Mouse (Mus musculus): ENCODE results near the gene Rbm39. TPM values are rescaled to one million over a fixed set of nuclear protein-coding genes. Genes with fewer than 3 reads are reported as not detected.

The Rbm39 gene
- polyA plus RNA-seq (2014; fragmentation: Illumina TruSeq; extraction: RNeasy Lipid Tissue Mini Kit (QIAGEN cat#74804); ENCODE audit: low read depth, low replicate concordance): 230 TPM

GRCm38 (mm10) chr2:156180094-156180821 is at the start of gene Rbm39:
Rbm39 (minus strand) TSS chr2:156180238.

GRCm38 (mm10) chr2:156196302-156197128 is 16.5 kb upstream of the Rbm39 start, which contains the start of gene Phf20:
Phf20 (plus strand) TSS chr2:156196466.

DNA sequence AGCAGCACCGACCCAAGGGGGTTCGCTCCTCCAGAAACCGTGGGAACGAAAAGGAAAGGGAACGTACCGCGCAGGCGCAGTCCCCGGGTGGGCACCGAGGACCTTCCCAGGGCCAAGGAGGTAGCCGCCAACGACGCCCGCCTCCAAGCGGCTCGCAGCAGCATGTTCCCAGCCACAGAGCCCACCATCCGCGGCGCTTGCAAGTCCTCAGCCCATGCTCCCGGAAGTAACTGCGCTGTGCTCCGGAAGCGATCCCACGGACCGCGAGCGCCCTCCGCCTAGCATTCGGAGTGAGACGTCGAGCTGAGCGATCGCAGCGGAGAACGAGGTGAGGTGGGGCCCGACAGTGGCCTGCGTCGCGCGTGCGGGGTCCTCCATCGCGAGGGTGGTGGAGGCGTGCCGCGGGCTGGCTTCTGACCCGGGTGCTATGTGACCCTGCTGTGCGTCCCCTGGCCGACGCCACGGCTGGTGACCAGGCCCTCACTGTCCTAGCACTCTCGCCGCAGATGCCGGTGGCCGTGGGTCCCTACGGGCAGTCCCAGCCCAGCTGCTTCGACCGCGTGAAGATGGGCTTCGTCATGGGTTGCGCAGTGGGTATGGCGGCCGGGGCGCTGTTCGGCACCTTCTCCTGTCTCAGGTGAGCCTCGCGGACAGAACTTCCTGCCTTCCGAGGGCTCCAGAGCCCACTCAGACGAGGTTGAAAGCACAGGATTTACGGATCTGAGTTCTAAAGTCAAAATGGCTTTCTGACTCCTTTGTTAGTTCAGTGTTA is 35.9 kb downstream of the Rbm39 start, which contains the start of the genes Romo1 and Nfs1:
Gene Romo1 (plus strand): TSS at position 87 of the 772 bp plus-strand sequence.
Gene Nfs1 (minus strand): TSS at position 234 of the 772 bp plus-strand sequence.

DNA sequence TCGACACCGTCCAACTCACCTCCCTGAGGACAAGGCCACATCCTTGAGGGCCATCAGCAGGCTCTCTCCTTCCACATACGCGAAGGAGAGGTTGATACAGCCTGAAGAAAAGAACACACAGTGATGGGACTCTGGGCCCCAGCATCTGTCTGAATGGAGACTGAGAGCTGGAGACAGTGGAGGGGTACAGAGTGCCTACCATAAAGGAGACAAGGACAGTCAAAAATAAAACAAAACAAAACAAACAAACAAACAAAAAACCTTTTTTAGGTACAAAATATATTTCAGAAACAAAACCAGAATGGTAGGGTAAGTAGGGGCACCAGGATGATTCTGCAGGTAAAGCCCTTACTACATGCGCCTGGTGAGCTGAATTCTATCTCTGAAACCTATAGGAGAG is 53.0 kb downstream of the Rbm39 start, which contains the start of gene Gm28036:
Gene Gm28036 (minus strand): TSS at position 101 of the 400 bp plus-strand sequence.

GRCm38 (mm10) chr2:156111358-156112079 is 68.5 kb downstream of the Rbm39 start, which contains the start of the genes Cpne1 and Rbm12:
Cpne1 (minus strand) TSS chr2:156111965.
Rbm12 (minus strand) TSS chr2:156111978.

Other genes starting within 250 kb of the Rbm39 start
- gene Uqcc1, start 249.9 kb downstream of the Rbm39 start, polyA plus RNA-seq (2014; fragmentation: Illumina TruSeq; extraction: RNeasy Lipid Tissue Mini Kit (QIAGEN cat#74804); ENCODE audit: low read depth, low replicate concordance): 33.9 TPM
- not detected for gene Gm15557, start 239.5 kb downstream of the Rbm39 start, polyA plus RNA-seq (2014; fragmentation: Illumina TruSeq; extraction: RNeasy Lipid Tissue Mini Kit (QIAGEN cat#74804); ENCODE audit: low read depth, low replicate concordance)
- not detected for gene Gdf5, start 234.9 kb downstream of the Rbm39 start, polyA plus RNA-seq (2014; fragmentation: Illumina TruSeq; extraction: RNeasy Lipid Tissue Mini Kit (QIAGEN cat#74804); ENCODE audit: low read depth, low replicate concordance)
- gene Cep250, start 223.8 kb downstream of the Rbm39 start, polyA plus RNA-seq (2014; fragmentation: Illumina TruSeq; extraction: RNeasy Lipid Tissue Mini Kit (QIAGEN cat#74804); ENCODE audit: low read depth, low replicate concordance): 0.66 TPM
- gene 6430550D23Rik, start 172.3 kb downstream of the Rbm39 start, polyA plus RNA-seq (2014; fragmentation: Illumina TruSeq; extraction: RNeasy Lipid Tissue Mini Kit (QIAGEN cat#74804); ENCODE audit: low read depth, low replicate concordance): 2.9 TPM
- gene Ergic3, start 172.2 kb downstream of the Rbm39 start, polyA plus RNA-seq (2014; fragmentation: Illumina TruSeq; extraction: RNeasy Lipid Tissue Mini Kit (QIAGEN cat#74804); ENCODE audit: low read depth, low replicate concordance): 15.9 TPM
- gene Fer1l4, start 127.3 kb downstream of the Rbm39 start, polyA plus RNA-seq (2014; fragmentation: Illumina TruSeq; extraction: RNeasy Lipid Tissue Mini Kit (QIAGEN cat#74804); ENCODE audit: low read depth, low replicate concordance): not detected
- 0.29 TPM for gene Spag4, start 115.1 kb downstream of the Rbm39 start, polyA plus RNA-seq (2014; fragmentation: Illumina TruSeq; extraction: RNeasy Lipid Tissue Mini Kit (QIAGEN cat#74804); ENCODE audit: low read depth, low replicate concordance)
- 21.6 TPM for gene Cpne1, start 68.3 kb downstream of the Rbm39 start, polyA plus RNA-seq (2014; fragmentation: Illumina TruSeq; extraction: RNeasy Lipid Tissue Mini Kit (QIAGEN cat#74804); ENCODE audit: low read depth, low replicate concordance)
- 4.4 TPM for gene Rbm12, start 68.3 kb downstream of the Rbm39 start, polyA plus RNA-seq (2014; fragmentation: Illumina TruSeq; extraction: RNeasy Lipid Tissue Mini Kit (QIAGEN cat#74804); ENCODE audit: low read depth, low replicate concordance)
- 3.5 TPM for gene Gm28036, start 53.1 kb downstream of the Rbm39 start, polyA plus RNA-seq (2014; fragmentation: Illumina TruSeq; extraction: RNeasy Lipid Tissue Mini Kit (QIAGEN cat#74804); ENCODE audit: low read depth, low replicate concordance)
- gene Romo1, start 36.2 kb downstream of the Rbm39 start, polyA plus RNA-seq (2014; fragmentation: Illumina TruSeq; extraction: RNeasy Lipid Tissue Mini Kit (QIAGEN cat#74804); ENCODE audit: low read depth, low replicate concordance): 9.2 TPM
- gene Nfs1, start 36.1 kb downstream of the Rbm39 start, polyA plus RNA-seq (2014; fragmentation: Illumina TruSeq; extraction: RNeasy Lipid Tissue Mini Kit (QIAGEN cat#74804); ENCODE audit: low read depth, low replicate concordance): 92.7 TPM
- 4.8 TPM for gene Phf20, start 16.2 kb upstream of the Rbm39 start, polyA plus RNA-seq (2014; fragmentation: Illumina TruSeq; extraction: RNeasy Lipid Tissue Mini Kit (QIAGEN cat#74804); ENCODE audit: low read depth, low replicate concordance)
- 0.58 TPM for gene Cnbd2, start 132.1 kb upstream of the Rbm39 start, polyA plus RNA-seq (2014; fragmentation: Illumina TruSeq; extraction: RNeasy Lipid Tissue Mini Kit (QIAGEN cat#74804); ENCODE audit: low read depth, low replicate concordance)
- gene Scand1, start 132.5 kb upstream of the Rbm39 start, polyA plus RNA-seq (2014; fragmentation: Illumina TruSeq; extraction: RNeasy Lipid Tissue Mini Kit (QIAGEN cat#74804); ENCODE audit: low read depth, low replicate concordance): not detected
- gene Epb41l1, start 240.7 kb upstream of the Rbm39 start, polyA plus RNA-seq (2014; fragmentation: Illumina TruSeq; extraction: RNeasy Lipid Tissue Mini Kit (QIAGEN cat#74804); ENCODE audit: low read depth, low replicate concordance): 0.50 TPM